Mouse (Mus musculus) gastrocnemius, postnatal 10 days (tissue): Measurements from ENCODE around the gene Stk32b. TPM values are rescaled to one million over a fixed set of nuclear protein-coding genes. Genes with fewer than 3 reads are reported as not detected.

Source experiments
- DNase-seq: peaks from one replicate; pipeline ENCODE4 v3.0.0; 2021; ENCODE audit warnings: mixed read lengths
- total RNA-seq, 2 experiments: library from RNA; stranded (reverse); gene quantifications; 2 replicates each; pipeline ENCODE4 v1.2.3; 2021

Stk32b gene
- total RNA-seq, 2 experiments from 2014 or later, result 0.14 to 0.16 TPM

DNA sequence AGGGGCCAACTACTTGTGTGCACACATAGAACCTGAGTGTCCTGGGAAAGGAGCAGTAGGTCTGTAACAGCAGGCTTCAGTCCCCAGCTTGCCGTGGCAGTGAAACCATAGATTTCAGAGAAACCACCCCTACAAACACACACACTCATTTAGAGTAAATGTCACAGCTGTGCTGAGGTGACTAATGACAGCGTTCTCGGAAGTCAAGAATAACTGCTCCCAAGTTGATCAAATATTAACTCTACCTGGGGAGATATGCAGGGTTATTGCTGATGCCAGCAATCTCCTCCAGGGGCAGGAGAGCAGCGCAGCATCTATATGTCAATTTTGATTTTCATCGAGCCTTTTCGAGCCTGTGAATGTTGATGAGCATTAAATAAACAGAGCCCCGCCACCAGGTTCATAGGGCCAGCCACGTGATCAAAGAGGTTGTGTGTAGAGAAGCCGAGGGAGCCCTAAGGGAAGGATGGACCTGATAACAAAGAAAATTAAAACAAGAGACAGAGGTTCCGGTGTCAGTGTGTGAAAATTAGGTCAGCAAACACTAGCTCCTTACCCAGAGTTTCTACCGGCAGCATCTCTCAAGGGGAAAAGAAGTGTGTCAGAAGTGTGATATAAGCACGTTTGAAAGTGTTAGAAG is 210.0 kb downstream of the Stk32b start:
- no peak for DNase-seq

DNA sequence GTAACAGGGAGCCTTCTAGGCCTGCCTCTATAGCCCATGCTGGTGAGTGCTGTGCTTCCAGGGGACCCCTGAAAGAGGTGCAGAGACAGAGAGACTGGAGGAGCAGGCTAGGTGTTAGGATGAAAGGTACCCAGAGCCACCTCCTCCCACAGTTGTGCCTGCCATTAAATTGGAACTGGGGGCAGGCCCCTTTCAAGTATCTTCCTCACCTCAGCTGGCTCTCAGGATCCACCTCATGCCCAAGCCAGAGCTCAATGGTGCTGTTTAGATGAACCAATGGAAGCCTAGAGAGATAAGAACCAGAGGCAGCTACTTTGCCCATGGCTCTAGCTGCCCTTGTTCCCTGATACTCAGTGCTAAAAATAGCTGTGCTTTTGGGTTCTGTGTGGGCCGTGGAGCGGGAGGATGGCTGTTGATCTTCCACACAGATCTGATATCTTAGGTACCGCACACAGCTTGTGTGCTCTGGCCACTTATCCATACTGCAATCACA is 221.9 kb downstream of the Stk32b start:
- DNase-seq, result no peak

DNA sequence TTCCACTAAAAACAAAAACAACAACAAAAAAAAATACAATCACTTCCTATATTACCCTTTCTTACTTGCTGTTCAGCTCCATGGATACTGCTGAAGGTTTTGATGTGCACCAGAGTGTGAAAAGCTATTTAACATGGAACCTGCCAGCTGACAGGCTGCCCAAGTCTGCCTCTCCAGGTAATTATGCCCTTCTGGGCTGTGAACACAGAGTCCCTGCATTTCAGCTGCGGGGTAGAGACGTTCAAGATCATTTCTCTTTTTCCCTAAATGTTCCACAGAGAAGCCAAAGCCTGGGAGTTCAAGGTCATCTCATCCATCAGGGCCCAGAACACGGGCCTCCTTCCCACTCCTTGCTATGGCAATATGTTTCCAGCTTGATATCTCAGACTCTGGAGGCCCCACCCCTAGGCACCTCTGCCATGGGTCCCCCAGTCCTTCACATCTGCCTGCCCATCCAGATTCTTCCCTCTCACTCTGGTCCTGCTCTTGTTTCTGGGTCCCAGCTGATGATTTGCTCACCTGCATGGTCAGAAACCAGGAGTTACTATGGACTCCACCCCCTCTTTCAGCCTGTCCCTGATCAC is 244.9 kb downstream of the Stk32b start:
- no peak for DNase-seq

DNA sequence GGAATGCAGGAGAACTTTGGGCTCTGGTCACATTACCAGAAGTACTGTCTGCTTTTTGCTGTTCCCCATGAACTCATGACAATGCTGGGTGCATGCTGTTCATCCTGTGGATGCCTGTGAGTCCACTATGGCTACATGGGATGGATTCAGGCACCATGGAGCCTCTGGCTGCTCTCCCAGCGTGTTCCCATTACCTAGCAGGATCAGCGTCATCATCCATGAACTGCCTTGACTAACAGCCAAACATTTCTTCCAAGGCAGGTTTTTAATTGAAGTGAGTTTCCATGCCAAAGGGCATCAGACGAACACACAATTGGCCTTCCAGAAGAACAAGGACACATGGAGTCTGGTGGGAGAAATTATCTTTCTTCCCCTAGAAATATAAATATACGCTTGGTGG is 245.4 kb downstream of the Stk32b start:
- no peak for DNase-seq

DNA sequence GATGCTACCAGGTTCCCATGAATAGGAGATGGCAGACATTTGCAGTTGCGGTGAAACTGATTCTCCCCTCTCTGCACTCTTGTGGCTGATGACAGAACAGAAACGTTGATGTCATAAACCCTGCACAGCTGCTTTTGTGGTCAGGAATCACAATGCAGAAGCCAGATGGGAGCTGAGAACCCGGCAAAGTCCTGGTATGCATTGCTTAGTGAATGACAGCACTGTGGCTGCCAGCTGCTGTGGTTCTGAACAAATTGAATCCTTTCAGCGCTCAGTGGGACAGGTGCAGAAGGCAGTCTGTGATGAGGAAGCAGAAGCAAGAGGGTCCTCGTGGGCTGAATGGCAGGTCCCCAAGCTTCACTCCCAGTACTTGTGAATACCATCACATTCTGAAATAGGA is 247.9 kb downstream of the Stk32b start:
- no peak for DNase-seq

DNA sequence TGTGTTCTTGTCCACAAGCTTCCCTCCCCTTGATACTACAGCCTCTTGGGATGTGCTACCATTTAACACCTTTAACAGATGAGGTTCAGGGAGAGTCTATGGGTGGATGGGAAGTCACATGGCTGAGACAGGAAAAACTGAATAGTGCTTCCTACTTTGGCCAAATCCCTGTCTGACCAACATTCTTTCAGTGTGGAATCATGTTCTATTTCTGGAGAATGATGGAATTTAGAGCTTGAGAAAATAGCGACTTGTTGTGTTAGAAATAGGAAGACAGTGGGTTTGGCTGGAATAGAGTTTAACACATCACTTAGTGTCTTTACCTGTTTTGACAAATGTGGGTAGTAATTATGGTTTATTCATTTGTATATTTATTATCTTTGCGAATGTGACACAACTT is 249.3 kb downstream of the Stk32b start:
- DNase-seq, result no peak

DNA sequence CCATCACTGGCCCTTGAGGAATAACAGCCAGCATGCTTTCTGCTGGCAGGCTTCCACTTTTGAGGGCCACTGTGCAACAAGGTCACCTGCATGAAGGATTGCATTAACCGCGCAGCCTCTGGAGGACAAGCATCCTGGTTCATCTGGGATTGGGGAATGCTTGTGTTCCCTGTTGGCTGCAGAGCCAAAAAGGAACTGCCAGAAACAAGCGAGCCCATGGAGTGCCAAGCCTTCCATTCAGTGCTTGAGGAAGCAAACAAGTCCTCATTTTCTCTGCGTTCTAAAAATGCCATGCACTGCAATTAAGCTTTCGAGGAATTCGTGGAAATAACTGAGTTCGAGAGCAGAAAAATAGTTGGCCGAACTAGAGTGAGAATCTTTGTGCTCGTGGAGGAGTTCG is 251.5 kb downstream of the Stk32b start:
- no peak for DNase-seq

DNA sequence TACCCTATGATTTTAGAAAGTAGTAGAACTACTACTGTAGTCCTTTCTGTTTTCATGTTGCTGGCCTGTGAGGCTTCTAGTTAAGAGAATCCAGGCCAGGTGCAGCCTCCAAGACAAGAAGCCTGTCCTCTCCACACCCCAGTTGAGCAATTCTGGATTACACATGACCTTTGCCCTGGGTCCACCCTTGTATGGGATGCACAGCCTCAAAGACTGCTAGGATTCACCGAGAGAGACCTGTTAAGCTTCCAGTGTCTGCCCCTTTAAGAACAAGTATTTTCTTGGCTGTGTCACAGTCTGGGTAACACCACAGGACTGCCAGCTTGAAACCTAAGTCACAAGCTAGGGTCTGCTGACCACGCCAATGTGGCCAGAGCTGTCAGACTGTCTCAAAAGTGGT is 258.7 kb downstream of the Stk32b start:
- no peak for DNase-seq

DNA sequence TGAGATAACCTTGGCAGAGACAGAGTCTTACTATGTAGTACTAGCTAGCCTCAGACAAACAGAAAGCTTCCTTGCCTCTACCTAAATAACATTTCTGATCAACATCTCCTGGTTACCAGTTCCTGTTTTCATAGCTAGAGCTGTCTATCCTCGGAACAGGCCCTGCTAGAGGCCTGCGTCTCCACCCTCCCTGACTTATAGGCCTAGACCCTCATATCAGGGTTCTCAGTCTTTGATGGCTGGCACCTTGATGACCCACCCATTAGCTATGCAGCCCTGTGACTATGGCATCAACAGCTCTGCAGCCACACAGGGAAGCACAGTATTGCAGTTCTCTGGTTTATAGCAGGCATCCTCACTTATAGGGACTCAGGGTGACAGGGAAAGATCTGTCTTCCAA is 259.1 kb downstream of the Stk32b start:
- no peak for DNase-seq

DNA sequence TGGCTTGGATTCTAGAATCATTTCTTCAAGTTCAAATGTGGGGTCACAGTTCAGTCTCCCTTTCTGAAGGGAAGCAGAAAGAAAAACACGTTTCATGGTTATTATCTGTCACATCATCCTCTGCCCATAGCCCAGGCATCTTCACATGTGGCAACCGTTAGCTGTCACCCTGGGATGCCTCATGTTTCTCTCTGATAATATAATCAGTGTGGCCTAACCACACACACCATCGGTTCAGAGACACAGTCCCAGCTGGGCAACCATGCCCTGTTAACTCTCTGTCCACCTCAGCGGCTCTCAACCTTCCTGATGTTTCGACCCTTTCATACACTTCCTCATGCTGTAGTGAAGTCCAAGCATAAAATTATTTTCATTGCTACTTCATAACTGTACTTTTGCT is 259.8 kb downstream of the Stk32b start:
- DNase-seq, result no peak

DNA sequence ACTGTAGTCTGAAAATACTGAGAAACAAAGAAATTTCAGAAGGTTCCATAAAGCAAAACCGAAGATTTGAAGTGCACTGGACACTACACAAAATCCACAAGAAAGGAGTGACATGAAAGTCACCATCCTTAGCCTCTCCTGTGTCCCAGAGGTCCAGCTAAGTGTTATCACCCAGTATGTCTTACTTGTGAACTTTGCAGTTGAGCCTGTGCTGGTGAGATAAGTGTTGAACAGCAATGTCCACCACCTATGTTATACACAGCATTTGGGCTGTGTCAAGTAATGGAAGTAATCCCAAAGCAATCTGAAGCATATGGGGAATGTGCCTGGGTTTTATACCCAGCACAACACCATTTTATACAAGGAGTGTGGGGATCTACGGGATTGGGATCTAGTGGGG is 260.4 kb downstream of the Stk32b start:
- DNase-seq, result no peak

DNA sequence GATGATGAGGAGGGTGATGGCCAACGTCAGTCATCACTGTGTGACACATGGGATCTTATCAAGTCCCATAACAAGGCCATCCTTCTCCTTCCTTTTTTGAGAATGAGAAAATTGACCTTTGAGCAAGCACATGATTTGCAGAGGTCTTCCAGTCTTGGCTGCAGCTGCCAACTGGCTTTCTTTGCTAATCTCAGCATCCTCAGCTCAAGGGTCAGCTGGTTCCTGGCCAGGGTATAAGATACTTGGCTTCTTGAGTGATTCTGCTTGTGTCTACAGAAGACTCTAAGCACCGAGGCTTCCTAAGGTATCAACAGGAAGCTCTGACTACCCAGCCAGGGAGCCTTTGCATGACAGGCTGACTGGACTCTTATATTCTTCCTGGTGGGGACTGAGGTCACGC is 269.4 kb downstream of the Stk32b start:
- no peak for DNase-seq

DNA sequence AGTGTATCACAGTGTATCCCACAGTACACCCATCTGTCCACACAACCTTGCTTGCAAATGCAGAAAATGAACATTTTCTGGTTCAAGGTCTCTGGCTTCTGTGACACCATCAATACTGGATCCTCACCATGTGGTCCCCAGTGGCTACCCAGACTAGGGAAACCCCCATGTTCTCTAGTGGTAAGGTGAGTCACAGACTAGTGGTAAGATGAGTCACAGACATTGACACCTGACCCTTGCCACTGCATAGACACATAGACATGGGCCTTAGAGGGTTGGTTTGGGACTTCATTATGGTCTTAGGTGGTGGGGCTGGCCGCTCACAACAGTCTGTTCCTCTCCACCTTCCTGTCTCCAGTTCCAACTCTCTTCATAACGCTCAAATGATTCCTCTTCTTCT is 274.2 kb downstream of the Stk32b start:
- DNase-seq, result no peak

DNA sequence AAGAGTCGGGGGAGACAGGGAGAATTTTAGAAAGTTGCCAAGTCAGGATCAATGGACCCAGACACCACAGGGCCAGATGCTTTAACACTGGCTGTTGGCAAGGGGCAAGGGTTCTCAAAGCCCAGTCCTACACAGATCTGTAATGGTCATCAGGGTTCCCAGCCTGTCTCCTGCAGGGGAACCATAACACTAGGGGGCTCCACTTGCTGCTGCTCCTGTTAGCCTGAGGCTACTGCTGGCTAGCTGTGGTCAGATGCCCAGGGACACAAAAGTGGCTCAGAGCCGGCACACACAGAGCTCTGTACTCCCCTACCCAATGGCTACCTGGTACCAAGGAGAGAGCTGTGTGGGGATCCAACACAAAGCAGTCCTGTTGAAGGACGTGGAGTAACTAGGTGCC is 281.6 kb downstream of the Stk32b start:
- DNase-seq, result no peak

DNA sequence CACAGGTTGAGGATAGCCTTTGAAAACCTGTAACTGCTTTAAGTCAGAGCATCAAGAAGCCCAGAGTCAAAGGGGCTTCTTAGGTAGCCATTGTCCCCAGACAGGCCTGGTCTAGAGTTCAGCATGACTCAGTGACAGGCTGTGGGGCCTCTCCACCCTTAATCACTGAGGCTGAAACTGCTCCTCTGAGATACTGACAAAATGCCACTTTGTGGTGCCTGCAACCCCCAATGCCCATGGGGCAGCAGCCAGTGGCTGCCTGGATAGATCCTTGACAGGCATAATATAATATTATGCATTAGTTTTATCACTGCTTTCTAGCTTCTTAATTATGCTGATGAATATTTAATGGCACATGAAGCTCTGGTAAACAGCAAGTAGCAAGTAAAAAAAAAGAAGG is 289.8 kb downstream of the Stk32b start:
- DNase-seq, result no peak

DNA sequence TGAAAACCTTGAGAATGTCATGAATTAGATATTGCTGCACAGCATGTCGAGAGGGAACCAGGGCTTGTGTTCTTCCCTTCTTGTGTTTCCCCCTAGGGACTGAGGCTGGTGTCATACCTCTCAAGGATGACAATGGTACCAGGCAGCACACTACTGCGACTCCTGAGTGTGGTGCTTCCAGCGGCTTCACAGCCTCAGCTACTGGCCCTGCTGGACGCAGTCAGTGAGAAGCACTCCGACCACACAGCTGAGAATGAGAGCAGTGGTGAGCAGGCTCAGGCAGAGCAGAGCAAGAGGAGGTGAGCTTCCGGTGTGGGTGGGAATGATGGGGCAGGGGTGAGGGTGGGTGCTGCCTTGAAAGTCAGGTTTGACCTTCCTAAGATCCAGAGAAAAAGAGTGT is 297.9 kb downstream of the Stk32b start:
- no peak for DNase-seq

Other genes starting within 250 kb of the Stk32b start
- gene Cytl1, start 18.3 kb upstream of the Stk32b start, total RNA-seq, result under 1 TPM; 0.92 to 0.93 TPM
- gene Msx1, start 107.4 kb upstream of the Stk32b start, total RNA-seq, result 1 to 10 TPM; 4.1 to 4.4 TPM